Mouse (Mus musculus) hematopoietic stem cell, adult 5-6 weeks (primary cell): ENCODE measurements around the gene Prkn. TPM values are rescaled to one million over a fixed set of nuclear protein-coding genes. Genes with fewer than 3 reads are reported as not detected.
A peak's percentile ranks its signal among the peaks of the same experiment; 100 is the strongest.

Experiments used
- ATAC-seq, 2 experiments: fragments of 125-278 bp in 1 of 2; replicated peaks in 1 of 2; 2 replicates each; pipeline ENCODE4 v1.8.0; 2016 to 2017; ENCODE audit warnings: inconsistent platforms in 2 of 2, mild to moderate bottlenecking in 2 of 2, moderate number of reproducible peaks in 2 of 2, low read depth in 1 of 2, moderate TSS enrichment in 1 of 2; ENCODE audit not compliant: low FRiP score in 2 of 2, poor library complexity in 2 of 2, severe bottlenecking in 2 of 2, insufficient read depth in 1 of 2, low TSS enrichment in 1 of 2
- total RNA-seq: library from RNA; stranded (forward); fragments of 172-1452, 232-1000 nt; gene quantifications from 2 replicates; pipeline ENCODE4 v1.2.3, GENCODE M21; 2017

Gene Prkn
- total RNA-seq, 1 experiment from 2014 or later, result 5.0 TPM

GRCm38 (mm10) chr17:12029921-12030461 is 1189.8 kb downstream of the Prkn start:
- 0 out of 4 replicates have a peak, but pooled peaks of 1 of the 2 experiments have one; percentile 11 for ATAC-seq

GRCm38 (mm10) chr17:12030556-12031160 is 1190.5 kb downstream of the Prkn start:
- ATAC-seq, result no peak; a peak in 1 of 4 replicates

GRCm38 (mm10) chr17:12031203-12031942 is 1191.2 kb downstream of the Prkn start:
- peak; percentile 52 to 56; a peak in 2 of 4 replicates for ATAC-seq

- no peak for ATAC-seq
Observed at GRCm38 (mm10) chr17:12032014-12032791, 1192.0 kb downstream of the Prkn start.

- no peak for ATAC-seq
Observed at GRCm38 (mm10) chr17:12035386-12035785, 1195.2 kb downstream of the Prkn start.

- ATAC-seq, result peak in 1 of 2 experiments; percentile 37; a peak in 1 of 4 replicates
Observed at GRCm38 (mm10) chr17:12036205-12036604, 1196.0 kb downstream of the Prkn start.

- ATAC-seq, result no peak
Observed at GRCm38 (mm10) chr17:12037065-12037464, 1196.9 kb downstream of the Prkn start.

GRCm38 (mm10) chr17:12037574-12037973 is 1197.4 kb downstream of the Prkn start:
- ATAC-seq, result no peak

GRCm38 (mm10) chr17:12038499-12038898 is 1198.3 kb downstream of the Prkn start:
- ATAC-seq, result no peak

- peak; percentile 85 to 89 for ATAC-seq
Observed at GRCm38 (mm10) chr17:12039188-12039587, 1199.0 kb downstream of the Prkn start.

- no peak for ATAC-seq
Observed at GRCm38 (mm10) chr17:12039922-12040321, 1199.7 kb downstream of the Prkn start.

GRCm38 (mm10) chr17:12040546-12040945 is 1200.4 kb downstream of the Prkn start:
- ATAC-seq, result no peak

- ATAC-seq, result no peak
Observed at GRCm38 (mm10) chr17:12041091-12041655, 1201.0 kb downstream of the Prkn start.

- ATAC-seq, result no peak
Observed at GRCm38 (mm10) chr17:12042561-12043256, 1202.5 kb downstream of the Prkn start.

GRCm38 (mm10) chr17:12044222-12044621 is 1204.0 kb downstream of the Prkn start:
- no peak for ATAC-seq

GRCm38 (mm10) chr17:12045861-12046273 is 1205.7 kb downstream of the Prkn start:
- ATAC-seq, result no peak

GRCm38 (mm10) chr17:12047032-12047431 is 1206.8 kb downstream of the Prkn start:
- ATAC-seq, result no peak; a peak in 1 of 4 replicates
